Mouse (Mus musculus) myocyte (in vitro differentiated cells): ENCODE measurements around the gene Dgkz.

ENCODE experiments used
- CEBPB ChIP-seq: IDR thresholded peaks from 2 replicates; pipeline ENCODE4 v1.6.1; 2011; ENCODE audit warnings: mild to moderate bottlenecking, moderate library complexity; ENCODE audit not compliant: poor library complexity, insufficient read depth, severe bottlenecking
- E2F4 ChIP-seq: IDR thresholded peaks from one replicate; pipeline ENCODE4 v1.6.1; 2011; ENCODE audit warnings: mild to moderate bottlenecking, control low read depth, moderate library complexity; ENCODE audit not compliant: insufficient read depth
- MAX ChIP-seq: IDR thresholded peaks from one replicate; pipeline ENCODE4 v1.6.1; 2011; ENCODE audit warnings: low read depth, mild to moderate bottlenecking, control low read depth
- MYOD1 ChIP-seq, 3 experiments: IDR thresholded peaks; one replicate each; pipeline ENCODE4 v1.6.1; 2011; ENCODE audit warnings: control low read depth in 2 of 3, low read depth in 2 of 3, mild to moderate bottlenecking in 2 of 3, moderate library complexity in 1 of 3; ENCODE audit not compliant: insufficient read length in 2 of 3, control insufficient read depth in 1 of 3
- MYOG ChIP-seq, 3 experiments: IDR thresholded peaks; one replicate each; pipeline ENCODE4 v1.6.1; 2011; ENCODE audit warnings: control low read depth in 2 of 3, low read depth in 2 of 3, mild to moderate bottlenecking in 2 of 3; ENCODE audit not compliant: insufficient read length in 2 of 3, control insufficient read depth in 1 of 3, insufficient read depth in 1 of 3
- POLR2A ChIP-seq: IDR thresholded peaks from one replicate; pipeline ENCODE4 v1.6.1; 2011; ENCODE audit warnings: low read depth, mild to moderate bottlenecking, control low read depth, moderate library complexity; ENCODE audit not compliant: insufficient read length
- POLR2AphosphoS2 ChIP-seq: IDR thresholded peaks from one replicate; pipeline ENCODE4 v1.6.1; 2011; ENCODE audit warnings: low read depth, control low read depth; ENCODE audit not compliant: insufficient read length
- REST ChIP-seq: IDR thresholded peaks from one replicate; pipeline ENCODE4 v1.6.1; 2011; ENCODE audit warnings: mild to moderate bottlenecking, control low read depth, moderate library complexity; ENCODE audit not compliant: insufficient read depth, insufficient read length
- SRF ChIP-seq: IDR thresholded peaks from one replicate; pipeline ENCODE4 v1.6.1; 2011; ENCODE audit warnings: low read depth; ENCODE audit not compliant: control insufficient read depth, insufficient read length
- TCF12 ChIP-seq: IDR thresholded peaks from one replicate; pipeline ENCODE4 v1.6.1; 2011; ENCODE audit warnings: mild to moderate bottlenecking, control low read depth; ENCODE audit not compliant: poor library complexity, insufficient read depth, severe bottlenecking
- USF1 ChIP-seq: IDR thresholded peaks from one replicate; pipeline ENCODE4 v1.6.1; 2011; ENCODE audit warnings: low read depth, mild to moderate bottlenecking, control low read depth, moderate library complexity

GRCm38 (mm10) chr2:91904618-91905307 is 70.9 kb downstream of the Dgkz start:
- no peak for TF ChIP-seq E2F4
- TF ChIP-seq POLR2A = no peak
- peak; percentile 84 to 100 (median 99) for TF ChIP-seq MYOG (IDR thresholded peaks at IDR 0.05; ENCODE audit: control insufficient read depth in 1 of 3, insufficient read depth in 1 of 3, insufficient read length in 2 of 3, low read depth in 2 of 3)
- peak; percentile 75 to 100 (median 98) for TF ChIP-seq MYOD1 (IDR thresholded peaks at IDR 0.05; ENCODE audit: control insufficient read depth in 1 of 3, insufficient read length in 2 of 3, low read depth in 2 of 3)
- no peak for TF ChIP-seq USF1
- TF ChIP-seq MAX = no peak
- TF ChIP-seq TCF12 = peak; percentile 91
- TF ChIP-seq REST = no peak
- TF ChIP-seq CEBPB = no peak
- TF ChIP-seq POLR2AphosphoS2 = no peak
- no peak for TF ChIP-seq SRF
